Mouse (Mus musculus) heart, adult 2 months (tissue): ENCODE results near the gene 2210407C18Rik.

Experiments
- CTCF ChIP-seq: fragments of 200-600 bp; IDR thresholded peaks from 2 replicates; pipeline ENCODE4 v1.8.1; 2022; ENCODE audit warnings: antibody characterized with exemption, mild to moderate bottlenecking, moderate library complexity
- POLR2A ChIP-seq: fragments of 200-500 bp; IDR thresholded peaks from 2 replicates; pipeline ENCODE4 v1.6.1; 2011; ENCODE audit warnings: mild to moderate bottlenecking, low read depth, low read length, control low read depth; ENCODE audit not compliant: insufficient read depth

DNA sequence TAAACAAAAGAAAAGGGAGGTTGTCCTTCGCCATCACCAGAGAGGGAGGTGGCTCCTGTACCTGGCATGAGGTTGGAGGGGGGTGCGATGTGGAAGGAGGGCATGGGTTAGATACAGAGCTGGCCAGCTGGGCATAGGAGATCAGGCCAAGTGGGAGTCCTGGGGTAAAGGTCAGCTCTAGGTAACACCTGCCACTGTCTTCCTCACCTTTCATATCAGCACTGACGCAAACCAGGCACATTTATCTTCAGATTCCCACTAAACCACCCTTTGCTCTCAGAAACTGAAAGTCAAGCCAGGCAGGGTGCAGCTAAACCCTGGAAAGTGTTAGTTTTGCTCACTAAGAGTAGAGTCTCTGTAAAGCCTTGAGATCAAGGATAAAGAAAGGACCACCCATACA lies 2.5 kb upstream of the 2210407C18Rik start:
- no peak for TF ChIP-seq CTCF
- no peak for TF ChIP-seq POLR2A
